Mouse (Mus musculus): Measurements from ENCODE around the gene BC024063. TPM values are rescaled to one million over a fixed set of nuclear protein-coding genes. Genes with fewer than 3 reads are reported as not detected.

Gene BC024063
- total and polyA plus RNA-seq, 2 experiments = 0.06 to 1.3 TPM

DNA sequence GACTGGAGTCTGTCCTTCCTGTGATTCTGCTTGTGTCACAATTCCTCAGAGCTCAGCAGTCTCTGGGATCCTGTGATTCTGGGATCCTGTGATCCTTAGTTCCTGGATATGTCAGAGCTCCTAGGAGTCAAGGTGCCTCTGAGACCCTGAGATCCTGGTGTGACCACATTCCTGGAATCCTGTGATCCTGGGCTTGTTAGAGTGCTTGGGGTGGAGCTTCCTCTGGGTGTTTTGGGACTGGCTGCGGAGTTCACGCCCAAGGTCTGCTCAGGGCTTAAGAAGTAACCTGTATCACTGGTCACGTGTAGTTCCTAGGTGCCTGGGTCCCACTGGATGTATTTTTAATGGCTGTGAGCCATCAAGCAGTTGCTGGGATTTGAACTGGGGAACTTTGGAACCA lies 34.1 kb downstream of the BC024063 start:
- H3K36me3 ChIP-seq (ENCODE audit: control insufficient read depth, insufficient read depth, low read length) = no peaks in the 10 kb centered on the region
- DNase-seq (ENCODE audit: extremely low read depth, low read depth, low spot score) = no peak

DNA sequence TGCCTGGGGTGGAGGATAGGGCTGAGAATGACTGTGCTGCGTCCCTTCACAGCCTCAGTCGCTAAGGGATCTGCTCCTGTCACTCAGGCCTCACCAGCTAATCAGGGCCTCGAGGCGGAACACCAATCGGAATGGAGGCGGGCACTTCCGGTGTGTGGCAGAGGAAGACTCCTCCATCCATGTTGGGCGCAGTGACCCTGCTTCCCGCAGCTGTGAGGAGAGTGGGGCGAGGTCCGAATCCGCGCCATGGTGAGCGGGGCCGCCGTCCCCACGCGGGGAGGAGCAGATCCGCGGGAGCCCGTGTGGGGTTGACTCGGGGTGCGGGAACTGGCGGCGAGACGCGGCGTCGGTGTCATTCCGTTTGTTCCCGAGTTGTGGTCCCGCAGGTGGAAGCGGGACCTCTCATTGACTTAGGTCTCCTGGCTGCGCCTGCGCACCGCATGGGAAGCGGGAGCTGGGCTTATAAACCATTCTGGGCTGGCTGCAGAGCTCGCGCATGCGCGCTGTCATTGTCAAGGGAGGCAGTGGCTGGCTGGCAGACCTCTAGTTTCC lies 44.8 kb downstream of the BC024063 start, which contains the start of gene AU041133:
Gene AU041133, plus strand, starts transcription at position 164 of the 552 bp plus-strand sequence.
- Histone ChIP-seq H3K36me3 (ENCODE audit: control insufficient read depth, insufficient read depth, low read length) (0 out of 2 replicates have a peak, but pooled peaks cover 2% of the 10 kb centered on the region), H3K27me3 (ENCODE audit: control insufficient read depth, insufficient read depth, low read length) (no peaks in the 10 kb centered on the region), H3K9ac (ENCODE audit: low read depth, low read length) (peak within 1 kb of the TSS; percentile 82), H3K27ac (replicated peaks; ENCODE audit: insufficient read depth, low read depth, low read length) (peak within 1 kb of the TSS; percentile 56), H3K79me2 (ENCODE audit: control insufficient read depth, insufficient read depth, low read length) (peaks cover 11% of the 10 kb centered on the region), H3K4me1 (ENCODE audit: control insufficient read depth, insufficient read depth, low read length) (peaks cover 3% of the 10 kb centered on the region; the same call in 1 of the 2 replicates), H3K4me3 (ENCODE audit: insufficient read depth, low read depth, low read length) (peak within 1 kb of the TSS; percentile 91)
- peak; percentile 86 for DNase-seq (ENCODE audit: extremely low read depth, low read depth, low spot score)
- TF ChIP-seq POLR2A (IDR thresholded peaks at IDR 0.05; ENCODE audit: extremely low read depth, insufficient read depth, low read length) (peak; percentile 48; the same call in 1 of the 2 replicates), CTCF (IDR thresholded peaks at IDR 0.05; ENCODE audit: low read depth, low read length) (no peak)
- under 1% methylated on average over 41 of the region's 41 CpGs for WGBS

More for the DNA sequence above, 34.1 kb downstream of the BC024063 start:
- Histone ChIP-seq H3K4me3 (ENCODE audit: insufficient read depth, low read depth, low read length) (no peak overlapping the region), H3K27ac (replicated peaks; ENCODE audit: insufficient read depth, low read depth, low read length) (no peak overlapping the region), H3K27me3 (ENCODE audit: control insufficient read depth, insufficient read depth, low read length) (0 out of 2 replicates have a peak, but pooled peaks cover 3% of the 10 kb centered on the region), H3K79me2 (ENCODE audit: control insufficient read depth, insufficient read depth, low read length) (no peaks in the 10 kb centered on the region), H3K4me1 (ENCODE audit: control insufficient read depth, insufficient read depth, low read length) (no peaks in the 10 kb centered on the region), H3K9ac (ENCODE audit: low read depth, low read length) (no peak overlapping the region)
- WGBS = 80% methylated on average over 3 of the region's 3 CpGs
- TF ChIP-seq CTCF (IDR thresholded peaks at IDR 0.05; ENCODE audit: low read depth, low read length) (no peak), POLR2A (IDR thresholded peaks at IDR 0.05; ENCODE audit: extremely low read depth, insufficient read depth, low read length) (no peak)

DNA sequence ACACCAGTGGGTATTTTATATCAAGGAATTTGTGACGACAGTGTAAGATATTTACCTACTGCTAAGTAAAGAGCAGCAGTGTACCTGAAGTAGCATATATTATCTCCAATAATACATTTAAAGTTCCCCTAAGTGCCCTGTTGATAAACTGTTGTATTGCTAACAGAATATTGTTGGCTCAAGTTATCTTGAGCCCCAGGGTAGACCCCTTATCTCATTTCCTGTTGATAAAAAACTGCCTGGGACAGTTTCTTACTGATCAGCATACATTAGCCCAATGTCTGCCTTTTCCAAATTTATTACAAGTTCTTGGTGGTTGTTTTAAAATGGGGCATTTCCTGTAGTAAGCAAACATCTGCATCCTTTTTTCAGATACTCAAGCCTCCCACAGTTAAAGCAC lies 62.1 kb downstream of the BC024063 start:
- TF ChIP-seq CTCF (IDR thresholded peaks at IDR 0.05; ENCODE audit: low read depth, low read length) = no peak
- 100% methylated on average over 1 of the region's 1 CpGs for WGBS
- Histone ChIP-seq H3K27ac (replicated peaks; ENCODE audit: insufficient read depth, low read depth, low read length) (no peak overlapping the region), H3K36me3 (ENCODE audit: control insufficient read depth, insufficient read depth, low read length) (peaks cover 41% of the 10 kb centered on the region), H3K27me3 (ENCODE audit: control insufficient read depth, insufficient read depth, low read length) (no peaks in the 10 kb centered on the region; the same call in 1 of the 2 replicates), H3K4me3 (ENCODE audit: insufficient read depth, low read depth, low read length) (no peak overlapping the region), H3K79me2 (ENCODE audit: control insufficient read depth, insufficient read depth, low read length) (no peaks in the 10 kb centered on the region), H3K9ac (ENCODE audit: low read depth, low read length) (no peak overlapping the region), H3K4me1 (ENCODE audit: control insufficient read depth, insufficient read depth, low read length) (no peaks in the 10 kb centered on the region)
- no peak for DNase-seq (ENCODE audit: extremely low read depth, low read depth, low spot score)

DNA sequence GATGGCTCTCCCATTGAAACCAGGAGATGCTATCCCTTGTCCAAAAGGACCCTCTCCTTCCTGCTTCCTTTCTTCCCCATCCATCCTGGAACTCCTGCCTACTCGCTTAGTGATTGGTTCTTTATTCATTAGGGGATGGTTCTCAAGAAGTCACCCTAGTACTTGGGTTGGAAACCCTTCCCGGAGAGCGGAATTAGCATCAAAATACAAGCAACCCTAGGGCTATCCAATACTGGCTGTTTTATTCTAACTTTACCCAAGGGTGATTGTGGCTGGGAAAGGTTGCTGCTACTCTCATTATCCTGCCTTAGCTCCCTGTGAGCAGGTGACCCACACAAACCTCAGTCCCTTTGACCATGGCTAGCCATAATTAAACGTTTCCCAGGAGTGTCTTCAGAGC lies 64.4 kb downstream of the BC024063 start:
- WGBS = 80% methylated on average over 4 of the region's 4 CpGs
- Histone ChIP-seq H3K4me3 (ENCODE audit: insufficient read depth, low read depth, low read length) (no peak overlapping the region), H3K27ac (replicated peaks; ENCODE audit: insufficient read depth, low read depth, low read length) (no peak overlapping the region), H3K36me3 (ENCODE audit: control insufficient read depth, insufficient read depth, low read length) (peaks cover 52% of the 10 kb centered on the region), H3K27me3 (ENCODE audit: control insufficient read depth, insufficient read depth, low read length) (no peaks in the 10 kb centered on the region; the same call in 1 of the 2 replicates), H3K79me2 (ENCODE audit: control insufficient read depth, insufficient read depth, low read length) (no peaks in the 10 kb centered on the region), H3K9ac (ENCODE audit: low read depth, low read length) (no peak overlapping the region), H3K4me1 (ENCODE audit: control insufficient read depth, insufficient read depth, low read length) (no peaks in the 10 kb centered on the region)
- DNase-seq (ENCODE audit: extremely low read depth, low read depth, low spot score) = no peak
- TF ChIP-seq POLR2A (IDR thresholded peaks at IDR 0.05; ENCODE audit: extremely low read depth, insufficient read depth, low read length) = no peak
- TF ChIP-seq CTCF (IDR thresholded peaks at IDR 0.05; ENCODE audit: low read depth, low read length) = no peak

Other genes with a start within 250 kb of the BC024063 start
- gene Gm32687, start 219.4 kb upstream of the BC024063 start, total RNA-seq (2014; rRNA removed) = 2.1 and 3.5 TPM in 2 replicates
- gene Gm32687, start 219.4 kb upstream of the BC024063 start, polyA plus RNA-seq (2012; rRNA removed) = 0.15 and 0.36 TPM in 2 replicates
- gene Zfp781, start 152.9 kb upstream of the BC024063 start, total RNA-seq (2014; rRNA removed) = 0.13 and 0.55 TPM in 2 replicates
- gene Zfp781, start 152.9 kb upstream of the BC024063 start, polyA plus RNA-seq (2012; rRNA removed) = 0.07 and 0.09 TPM in 2 replicates
- 3.8 and 4.1 TPM in 2 replicates for gene Zfp873, start 35.2 kb upstream of the BC024063 start, total RNA-seq (2014; rRNA removed)
- gene Zfp873, start 35.2 kb upstream of the BC024063 start, polyA plus RNA-seq (2012; rRNA removed) = 1.1 and 1.2 TPM in 2 replicates
- 2.6 and 3.4 TPM in 2 replicates for gene AU041133, start 44.7 kb downstream of the BC024063 start, total RNA-seq (2014; rRNA removed)
- 0.22 and 0.37 TPM in 2 replicates for gene AU041133, start 44.7 kb downstream of the BC024063 start, polyA plus RNA-seq (2012; rRNA removed)
- 4.1 and 7.1 TPM in 2 replicates for gene Zfp938, start 157.9 kb downstream of the BC024063 start, total RNA-seq (2014; rRNA removed)
- 0.59 and 0.76 TPM in 2 replicates for gene Zfp938, start 157.9 kb downstream of the BC024063 start, polyA plus RNA-seq (2012; rRNA removed)
- not detected in 2 replicates for gene 4932415D10Rik, start 233.2 kb downstream of the BC024063 start, total RNA-seq (2014; rRNA removed)
- not detected in 2 replicates for gene 4932415D10Rik, start 233.2 kb downstream of the BC024063 start, polyA plus RNA-seq (2012; rRNA removed)